Mouse (Mus musculus) midbrain, embryonic 16.5 days (tissue): ENCODE data around the gene Sbk2. TPM values are rescaled to one million over a fixed set of nuclear protein-coding genes. Genes with fewer than 3 reads are reported as not detected.

ENCODE experiments used
- ATAC-seq: fragments of 200-750 bp; cut with Nextera tagmentation; 2 replicates; pipeline ENCODE4 v1.8.0; 2017; ENCODE audit warnings: moderate TSS enrichment
- H3K27ac ChIP-seq: fragments of 300-500 bp; sonication (generic); 2 replicates; pipeline ENCODE4 v1.5.1; 2014; ENCODE audit warnings: mild to moderate bottlenecking, low read length, mixed read lengths
- H3K27me3 ChIP-seq: fragments of 300-500 bp; sonication (generic); 2 replicates; pipeline ENCODE4 v1.6.1; 2014; ENCODE audit warnings: low read depth, low read length, mixed read lengths; ENCODE audit not compliant: control insufficient read depth, insufficient read depth
- H3K36me3 ChIP-seq: fragments of 300-500 bp; sonication (generic); 2 replicates; pipeline ENCODE4 v1.6.1; 2014; ENCODE audit warnings: mild to moderate bottlenecking, low read length, moderate library complexity, mixed read lengths; ENCODE audit not compliant: control insufficient read depth, insufficient read depth
- H3K4me1 ChIP-seq: fragments of 300-500 bp; sonication (generic); 2 replicates; pipeline ENCODE4 v1.6.1; 2014; ENCODE audit warnings: mild to moderate bottlenecking, low read length, mixed read lengths; ENCODE audit not compliant: control insufficient read depth, insufficient read depth
- H3K4me2 ChIP-seq: fragments of 300-500 bp; sonication (generic); 2 replicates; pipeline ENCODE4 v1.6.1; 2014; ENCODE audit warnings: mild to moderate bottlenecking, low read length, mixed read lengths
- H3K4me3 ChIP-seq: fragments of 300-500 bp; sonication (generic); 2 replicates; pipeline ENCODE4 v1.5.1; 2014; ENCODE audit warnings: low read depth, mild to moderate bottlenecking, low read length, moderate library complexity, mixed read lengths
- H3K9ac ChIP-seq: fragments of 300-500 bp; sonication (generic); 2 replicates; pipeline ENCODE4 v1.6.1; 2014; ENCODE audit warnings: low read depth, low read length, mixed read lengths
- H3K9me3 ChIP-seq: fragments of 300-500 bp; sonication (generic); replicated peaks from 2 replicates; pipeline ENCODE4 v1.6.1; 2014; ENCODE audit warnings: mild to moderate bottlenecking, low read length, mixed read lengths; ENCODE audit not compliant: control insufficient read depth, poor library complexity, severe bottlenecking
- WGBS: fragments of 180-500 bp; shearing (Covaris S2); extraction: QIAGEN DNeasy Blood & Tissue Kit; methylation state at CpG from one replicate; pipeline ENCODE4 v1.1.7; 2014; 5-methylcytosine and 5-hydroxymethylcytosine counted together
- polyA plus RNA-seq: library from polyadenylated mRNA; unstranded; fragments of >200 nt; fragmentation: Nextera tagmentation; extraction: Ambion mirVana; gene quantifications from 2 replicates; pipeline ENCODE4 v1.2.1, GENCODE M21; 2015

The Sbk2 gene
- polyA plus RNA-seq, 1 experiment from 2014 or later = 0.18 TPM

DNA sequence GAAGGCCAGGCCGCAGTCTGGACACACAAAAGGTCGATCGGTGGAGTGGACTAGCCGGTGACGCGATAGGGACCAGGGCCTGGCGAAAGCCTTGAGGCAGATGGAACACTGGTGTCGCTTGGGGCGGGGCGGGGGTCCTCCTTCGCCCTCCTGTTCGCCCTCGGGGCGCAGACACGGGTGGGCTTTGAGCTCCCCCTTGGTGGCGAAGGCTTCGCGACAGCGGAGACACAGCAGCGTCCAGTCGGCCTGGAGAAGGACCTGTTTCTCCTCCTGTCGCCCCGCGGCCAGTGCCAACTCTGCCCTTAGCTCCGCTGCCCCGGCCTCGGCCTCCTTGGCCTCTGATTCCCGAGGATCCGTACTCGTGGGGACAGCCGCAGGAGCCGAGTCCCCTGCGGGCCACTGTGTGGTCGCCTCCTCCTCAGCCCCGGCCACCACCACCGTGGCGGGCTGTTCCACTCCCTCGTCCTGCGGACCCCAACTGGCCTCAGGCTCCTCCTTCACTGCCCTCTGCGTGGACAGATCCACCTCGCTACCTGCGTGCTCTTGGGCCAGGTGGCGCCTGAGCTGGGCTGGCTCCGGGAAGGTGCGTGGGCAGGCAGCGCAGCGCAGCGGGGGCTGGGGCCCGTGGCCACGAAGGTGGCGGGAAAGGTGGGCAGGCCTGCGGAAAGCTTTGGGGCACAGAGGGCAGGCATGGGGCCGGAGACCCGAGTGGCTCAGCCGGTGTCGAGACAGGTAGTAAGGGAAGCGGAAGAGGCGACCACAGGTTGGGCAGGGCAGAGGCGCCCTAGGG, 30.0 kb upstream of the Sbk2 start:
- no peaks in the 10 kb centered on the region for H3K27me3 ChIP-seq
- no peak overlapping the region; the same call in 1 of the 2 replicates for H3K9ac ChIP-seq
- no peaks in the 10 kb centered on the region for H3K9me3 ChIP-seq
- H3K36me3 ChIP-seq = peaks cover 14% of the 10 kb centered on the region
- peak overlapping the region; percentile 18 for H3K4me3 ChIP-seq
- peak overlapping the region; percentile 91 for H3K4me2 ChIP-seq
- H3K4me1 ChIP-seq = peaks cover 24% of the 10 kb centered on the region
- 52% methylated on average over 59 of the region's 59 CpGs for WGBS
- no peak for ATAC-seq
- H3K27ac ChIP-seq = no peak overlapping the region

DNA sequence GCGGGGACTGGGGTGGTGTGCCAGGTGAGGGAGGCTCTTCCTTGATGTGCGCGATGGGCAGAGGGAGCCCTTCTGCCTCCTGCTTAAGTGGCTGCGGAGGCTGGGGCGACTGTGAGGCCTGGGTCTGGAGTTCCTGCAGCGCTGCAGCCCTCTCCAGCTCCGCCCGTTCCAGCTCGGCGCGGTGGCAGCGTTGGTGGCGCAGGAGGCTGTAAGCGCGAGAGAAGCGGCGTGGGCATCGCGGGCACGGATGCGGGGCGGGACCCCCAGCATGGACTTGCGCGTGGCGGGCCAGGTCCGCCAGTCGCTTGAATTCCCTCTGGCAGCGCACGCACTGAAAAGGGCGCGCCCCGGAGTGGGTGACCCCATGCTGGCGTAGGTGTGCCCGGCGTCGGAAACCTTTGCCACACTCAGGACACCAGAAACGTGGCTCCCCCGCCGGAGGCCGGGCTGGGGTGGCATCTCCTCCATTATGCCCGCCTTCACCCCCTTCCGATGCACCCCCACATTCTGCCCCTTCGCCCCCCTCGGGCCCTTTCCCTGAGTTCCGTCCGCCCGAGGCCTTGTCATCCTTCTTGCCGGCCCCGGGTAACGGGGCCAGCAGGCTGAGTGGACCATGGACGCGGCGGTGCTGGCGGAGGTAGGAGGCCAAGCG, 29.3 kb upstream of the Sbk2 start:
- Histone ChIP-seq H3K36me3 (peaks cover 14% of the 10 kb centered on the region), H3K4me1 (peaks cover 24% of the 10 kb centered on the region), H3K4me3 (peak overlapping the region; percentile 18), H3K9ac (0 out of 2 replicates have a peak overlapping the region, but pooled peaks have one; percentile 5), H3K27ac (no peak overlapping the region), H3K9me3 (no peaks in the 10 kb centered on the region), H3K27me3 (no peaks in the 10 kb centered on the region), H3K4me2 (peak overlapping the region; percentile 91)
- WGBS = 42% methylated on average over 50 of the region's 55 CpGs
- ATAC-seq = no peak

DNA sequence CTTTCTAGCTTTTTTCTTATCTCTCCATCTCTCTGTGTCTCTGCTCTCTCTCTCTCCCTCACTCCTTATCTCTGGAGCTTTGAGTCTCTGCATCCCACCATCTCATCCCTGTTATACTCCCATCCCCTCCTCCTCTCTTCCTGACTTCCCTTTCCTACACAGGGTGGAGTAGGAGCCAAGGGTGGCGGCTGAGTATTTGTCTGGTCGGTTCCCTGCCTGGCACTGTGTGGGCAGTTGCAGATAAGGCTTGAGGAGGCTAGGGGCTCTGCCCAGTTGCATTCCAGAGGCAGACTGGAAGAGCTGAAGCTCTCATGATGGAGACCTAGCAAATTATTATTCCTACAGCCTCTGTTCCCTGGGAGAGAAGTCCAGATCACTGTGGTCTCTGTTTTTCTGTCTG, 24.0 kb upstream of the Sbk2 start:
- Histone ChIP-seq H3K36me3 (peaks cover 8% of the 10 kb centered on the region), H3K9ac (no peak overlapping the region), H3K4me3 (no peak overlapping the region), H3K27me3 (no peaks in the 10 kb centered on the region), H3K27ac (no peak overlapping the region), H3K9me3 (no peaks in the 10 kb centered on the region), H3K4me1 (no peaks in the 10 kb centered on the region), H3K4me2 (no peak overlapping the region)
- 86% methylated on average over 2 of the region's 2 CpGs for WGBS
- no peak for ATAC-seq

DNA sequence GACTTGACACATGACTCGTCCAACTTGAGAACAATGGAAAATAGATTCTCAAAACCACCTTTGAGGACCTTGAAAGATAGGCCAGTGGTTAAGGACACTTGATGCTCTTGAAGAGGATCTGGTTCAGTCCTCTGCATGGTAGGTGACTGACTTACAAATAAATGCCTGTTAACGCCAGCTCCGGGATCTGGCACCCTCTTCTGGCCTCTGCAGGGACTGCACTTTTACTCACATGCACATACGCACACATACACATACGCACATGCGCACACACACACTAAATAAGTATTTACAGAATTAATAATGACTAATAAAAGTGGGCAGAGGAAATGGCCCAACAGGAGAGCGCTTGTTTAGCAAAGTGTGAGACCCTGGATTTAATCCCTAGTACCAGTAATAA, 12.6 kb upstream of the Sbk2 start:
- no peak for ATAC-seq

DNA sequence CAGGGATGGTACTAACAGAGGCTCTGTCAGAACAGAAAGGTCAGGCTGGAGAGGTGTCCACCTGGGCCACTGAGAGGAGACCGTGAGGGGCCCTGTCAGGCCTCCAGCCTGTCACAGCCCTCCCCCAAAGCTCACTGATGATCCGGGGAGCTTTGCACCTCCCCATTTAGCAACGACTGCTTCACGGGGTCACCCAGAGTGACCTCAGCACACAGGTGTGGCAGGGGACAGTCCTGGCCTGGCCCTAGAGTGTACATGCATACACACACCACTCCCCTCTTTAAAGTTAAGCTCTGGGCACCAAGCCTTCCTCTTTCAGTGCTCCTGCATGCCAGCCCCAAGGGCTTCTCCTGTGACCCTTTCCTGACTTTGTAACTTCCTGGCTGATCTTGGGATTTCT, 11.2 kb upstream of the Sbk2 start:
- Histone ChIP-seq H3K9me3 (no peaks in the 10 kb centered on the region), H3K4me1 (no peaks in the 10 kb centered on the region), H3K4me3 (no peak overlapping the region), H3K9ac (no peak overlapping the region), H3K27ac (no peak overlapping the region), H3K4me2 (no peak overlapping the region), H3K27me3 (no peaks in the 10 kb centered on the region), H3K36me3 (no peaks in the 10 kb centered on the region)
- ATAC-seq = no peak
- 72% methylated on average over 4 of the region's 4 CpGs for WGBS

More for the DNA sequence above, 12.6 kb upstream of the Sbk2 start:
- 90% methylated on average over 7 of the region's 7 CpGs for WGBS
- no peak overlapping the region for H3K27ac ChIP-seq
- H3K9ac ChIP-seq = no peak overlapping the region
- H3K4me3 ChIP-seq = no peak overlapping the region
- no peaks in the 10 kb centered on the region for H3K9me3 ChIP-seq
- no peaks in the 10 kb centered on the region for H3K27me3 ChIP-seq
- no peaks in the 10 kb centered on the region for H3K4me1 ChIP-seq
- H3K36me3 ChIP-seq = no peaks in the 10 kb centered on the region
- no peak overlapping the region for H3K4me2 ChIP-seq

DNA sequence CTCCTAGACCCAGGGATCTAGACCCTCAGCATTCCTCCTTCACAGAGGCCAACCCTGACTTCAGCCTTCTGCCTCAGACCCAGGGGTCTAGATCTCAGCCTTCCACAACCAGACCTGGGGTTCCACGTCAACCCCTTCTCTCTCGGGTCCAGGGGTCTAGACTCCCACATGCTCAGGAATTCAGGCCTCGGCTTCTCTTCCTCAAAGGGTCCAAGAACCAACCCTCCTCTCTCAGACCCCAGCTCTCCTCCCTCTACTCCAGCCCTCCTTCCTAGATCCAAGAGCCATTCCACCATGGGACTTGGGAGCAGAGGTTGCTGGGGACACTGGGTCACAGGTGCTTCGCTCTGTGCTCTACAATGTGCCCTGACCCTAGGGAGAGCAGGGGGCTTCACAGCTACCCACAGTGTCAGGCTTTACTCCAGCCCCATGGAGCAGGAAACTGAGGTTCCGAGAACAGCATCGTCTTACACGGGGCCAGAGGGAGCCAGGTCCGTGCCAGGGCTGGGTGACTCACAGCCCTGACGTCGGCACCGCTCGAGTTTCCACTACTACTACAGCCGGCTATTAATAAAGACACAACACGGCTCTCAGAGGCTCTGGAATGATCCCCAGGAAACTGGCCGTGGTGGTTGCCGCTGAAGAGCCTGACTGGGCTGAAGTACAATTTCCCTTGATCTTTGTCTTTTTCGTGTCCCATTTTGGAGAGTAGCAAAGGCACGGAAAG, 8.3 kb upstream of the Sbk2 start:
- Histone ChIP-seq H3K36me3 (no peaks in the 10 kb centered on the region), H3K27me3 (no peaks in the 10 kb centered on the region)

DNA sequence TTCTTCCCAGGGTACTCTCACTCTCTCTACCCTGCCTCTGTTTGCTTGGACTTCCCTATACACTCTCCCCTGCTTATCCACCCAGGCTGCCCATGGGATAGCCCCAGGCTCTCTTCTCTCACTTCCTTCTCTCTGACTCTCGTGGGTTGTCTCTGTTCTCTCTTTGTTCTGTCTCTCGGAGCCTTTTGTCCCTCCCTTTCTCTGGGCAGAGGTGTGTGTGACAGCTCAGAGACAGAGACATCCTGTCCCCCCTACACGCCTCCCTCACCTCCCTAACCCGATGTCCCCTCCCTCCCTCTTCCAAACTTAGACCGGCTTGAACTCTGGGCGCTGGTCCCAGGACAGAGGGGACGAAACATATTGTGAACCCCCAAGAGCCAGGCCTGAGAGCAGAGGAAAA, 7.5 kb upstream of the Sbk2 start:
- H3K4me1 ChIP-seq = no peaks in the 10 kb centered on the region
- H3K27ac ChIP-seq = no peak overlapping the region
- 23% methylated on average over 7 of the region's 7 CpGs for WGBS
- no peaks in the 10 kb centered on the region for H3K36me3 ChIP-seq
- no peaks in the 10 kb centered on the region for H3K9me3 ChIP-seq
- H3K9ac ChIP-seq = no peak overlapping the region
- no peak overlapping the region for H3K4me3 ChIP-seq
- no peaks in the 10 kb centered on the region for H3K27me3 ChIP-seq
- no peak overlapping the region for H3K4me2 ChIP-seq
- no peak for ATAC-seq

More for the DNA sequence above, 8.3 kb upstream of the Sbk2 start:
- H3K9ac ChIP-seq = no peak overlapping the region
- WGBS = 81% methylated on average over 18 of the region's 18 CpGs
- H3K4me1 ChIP-seq = no peaks in the 10 kb centered on the region
- H3K4me2 ChIP-seq = no peak overlapping the region
- no peaks in the 10 kb centered on the region for H3K9me3 ChIP-seq
- ATAC-seq = no peak
- no peak overlapping the region for H3K4me3 ChIP-seq
- no peak overlapping the region for H3K27ac ChIP-seq

DNA sequence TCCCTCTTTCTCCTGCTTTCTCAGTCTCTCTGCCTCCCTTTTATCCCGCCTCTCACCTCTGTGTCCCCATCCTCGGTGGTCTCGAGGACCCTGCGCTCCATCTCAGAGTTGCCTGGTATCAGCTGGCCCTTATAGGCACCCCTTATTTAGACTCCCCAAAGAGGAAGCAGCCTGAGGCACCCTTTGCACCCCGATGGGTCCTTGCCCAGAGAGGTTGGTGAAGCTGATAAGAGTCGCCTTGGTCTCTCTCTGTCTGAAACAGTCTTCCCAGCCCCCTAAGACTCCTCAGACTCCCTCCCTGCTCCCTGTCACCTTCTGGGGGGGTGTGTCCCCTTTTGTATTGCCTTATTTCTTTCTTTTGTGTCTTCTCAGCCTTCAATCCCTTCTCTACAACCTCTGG, 6.9 kb upstream of the Sbk2 start, which contains the start of gene Sbk3:
TSS of gene Sbk3 (minus strand) at position 101 of the 400 bp plus-strand sequence.
- ATAC-seq = no peak
- no peak within 1 kb of the TSS for H3K9ac ChIP-seq

DNA sequence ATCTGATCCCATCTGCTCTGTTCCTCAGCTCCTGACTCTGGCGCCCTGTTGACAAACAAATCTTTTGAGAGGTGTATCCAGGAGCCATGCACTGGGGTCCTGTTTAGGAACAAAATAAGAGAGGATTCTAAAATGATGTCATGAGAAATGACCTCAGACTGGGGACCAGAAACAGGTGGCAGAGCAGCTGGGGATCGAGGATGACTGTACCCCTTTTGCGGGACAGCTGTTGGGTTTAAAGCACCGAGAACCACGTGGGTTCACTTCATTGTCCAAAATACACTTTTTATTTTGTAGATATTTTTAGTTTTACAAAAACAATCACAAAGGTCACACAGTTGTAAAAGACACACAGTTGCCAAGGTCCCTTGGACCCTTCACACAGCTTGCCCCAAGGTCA, 782 bp upstream of the Sbk2 start:
- WGBS = 81% methylated on average over 5 of the region's 5 CpGs
- no peaks in the 10 kb centered on the region for H3K9me3 ChIP-seq
- H3K27ac ChIP-seq = no peak overlapping the region
- no peaks in the 10 kb centered on the region for H3K36me3 ChIP-seq
- no peak overlapping the region for H3K4me2 ChIP-seq
- no peak overlapping the region for H3K4me3 ChIP-seq
- H3K27me3 ChIP-seq = no peaks in the 10 kb centered on the region
- no peaks in the 10 kb centered on the region for H3K4me1 ChIP-seq
- no peak for ATAC-seq
- no peak overlapping the region for H3K9ac ChIP-seq

More for the DNA sequence above, 6.9 kb upstream of the Sbk2 start, which contains the start of gene Sbk3:
- Histone ChIP-seq H3K27me3 (no peaks in the 10 kb centered on the region), H3K4me1 (no peaks in the 10 kb centered on the region), H3K4me3 (no peak within 1 kb of the TSS), H3K36me3 (no peaks in the 10 kb centered on the region), H3K27ac (no peak within 1 kb of the TSS), H3K9me3 (no peaks in the 10 kb centered on the region), H3K4me2 (no peak within 1 kb of the TSS)
- WGBS = 32% methylated on average over 6 of the region's 6 CpGs
